Mouse (Mus musculus) left cerebral cortex, adult 2 months (tissue): Measurements from ENCODE around the gene Atp6ap1. TPM values are rescaled to one million over a fixed set of nuclear protein-coding genes. Genes with fewer than 3 reads are reported as not detected.
A peak's percentile ranks its signal among the peaks of the same experiment; 100 is the strongest.

Source experiments
- DNase-seq, 2 experiments: peaks; one replicate each; pipeline ENCODE4 v3.0.0; 2021 to 2022; ENCODE audit warnings: low spot score in 2 of 2, mixed read lengths in 1 of 2; ENCODE audit errors: extremely low spot score in 1 of 2
- H3K27ac ChIP-seq: fragments of 200-600 bp; 2 replicates; pipeline ENCODE4 v1.8.1; 2022
- H3K4me3 ChIP-seq: fragments of 200-600 bp; 2 replicates; pipeline ENCODE4 v1.8.1; 2022
- CTCF ChIP-seq: fragments of 200-600 bp; IDR thresholded peaks from 2 replicates; pipeline ENCODE4 v1.8.1; 2022; ENCODE audit warnings: antibody characterized with exemption, mild to moderate bottlenecking, moderate library complexity
- intact Hi-C: fragments of 180-260 bp; cut with DNase I; formaldehyde crosslinking; loops from one replicate; pipeline ENCODE4 v1.15.1; 2025
- microRNA-seq, 2 experiments: library from miRNA; unstranded; fragments of <30 nt; microRNA quantifications; one replicate each; pipeline ENCODE4 v1.2.0; 2021
- total RNA-seq, 2 experiments: library from RNA; stranded (reverse); gene quantifications; 2 replicates each; pipeline ENCODE4 v1.2.3; 2021

Gene Atp6ap1
- total RNA-seq, 2 experiments from 2014 or later, result 320 to 341 TPM

DNA sequence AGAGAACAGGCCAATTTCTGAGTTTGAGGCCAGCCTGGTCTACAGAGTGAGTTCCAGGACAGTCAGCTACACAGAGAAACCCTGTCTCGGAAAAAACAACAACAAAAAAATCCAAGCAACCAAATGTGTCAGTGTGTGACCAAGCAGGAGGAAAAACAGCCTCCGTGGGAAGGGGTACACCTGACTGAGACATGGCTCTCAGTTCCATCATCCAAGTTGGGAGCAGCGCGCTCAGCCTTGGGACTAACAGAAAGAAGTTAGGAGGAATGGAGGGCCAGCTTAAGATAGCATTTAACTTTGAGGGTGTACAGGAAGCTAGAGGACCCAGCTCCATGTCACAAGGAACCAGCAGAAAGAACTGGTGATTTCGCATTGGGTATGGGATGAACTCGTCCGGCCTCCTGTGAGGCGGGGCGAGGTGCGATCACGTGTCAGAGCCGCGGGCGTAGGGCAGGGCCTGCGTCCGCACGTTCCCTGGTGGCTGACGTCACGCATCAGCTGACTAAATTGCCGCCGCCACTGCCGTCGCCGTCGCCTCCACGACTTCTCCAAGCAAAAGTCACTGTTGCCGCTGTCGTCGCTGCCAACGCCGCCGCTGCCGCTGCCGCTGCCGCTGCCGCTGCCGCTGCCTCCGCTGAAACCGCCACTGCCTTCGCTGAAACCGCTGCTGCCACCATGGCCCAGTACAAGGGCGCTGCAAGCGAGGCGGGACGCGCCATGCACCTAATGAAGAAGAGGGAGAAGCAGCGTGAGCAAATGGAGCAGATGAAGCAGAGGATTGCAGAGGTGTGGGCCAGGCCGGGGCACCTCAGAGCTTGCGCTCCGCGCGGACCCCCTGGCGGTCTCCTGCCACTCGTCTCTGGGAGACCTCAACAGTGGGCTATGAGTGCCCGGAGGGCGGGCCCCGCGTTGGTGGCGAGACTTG, 15.9 kb downstream of the Atp6ap1 start, which contains the start of gene Fam50a:
TSS of gene Fam50a (plus strand) at position 494 of the 925 bp plus-strand sequence.
- peak within 1 kb of the TSS; percentile 65 for H3K4me3 ChIP-seq
- H3K27ac ChIP-seq, result peak within 1 kb of the TSS; percentile 84
- intact Hi-C loops, result no loop called here
- no peak for TF ChIP-seq CTCF
- DNase-seq, result peak; percentile 83 to 89

DNA sequence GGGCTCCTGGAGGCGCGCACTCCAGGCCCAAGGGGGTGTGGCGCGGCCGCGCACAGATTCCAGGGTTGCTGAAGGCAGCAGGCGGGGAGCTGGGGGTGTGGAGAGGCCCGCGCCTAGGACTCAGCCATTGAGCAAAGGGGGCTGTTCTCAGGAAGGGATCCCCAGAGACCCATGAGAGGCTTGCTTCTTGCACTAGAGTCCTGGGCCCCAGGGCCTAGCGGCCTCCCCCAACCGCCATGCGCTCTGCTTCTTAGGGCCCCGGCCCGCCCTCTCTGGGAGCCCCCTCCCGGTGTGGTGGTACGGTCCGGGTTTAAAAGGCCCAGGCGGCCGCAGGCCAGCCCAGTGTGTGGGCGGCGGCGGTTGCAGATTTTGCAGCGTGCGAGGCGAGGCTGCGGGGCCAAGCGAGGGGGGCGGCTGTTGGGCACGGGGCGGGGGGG, 31.8 kb downstream of the Atp6ap1 start, which contains the start of gene Plxna3:
TSS of gene Plxna3 (plus strand) at position 342 of the 437 bp plus-strand sequence.
- TF ChIP-seq CTCF, result no peak

DNA sequence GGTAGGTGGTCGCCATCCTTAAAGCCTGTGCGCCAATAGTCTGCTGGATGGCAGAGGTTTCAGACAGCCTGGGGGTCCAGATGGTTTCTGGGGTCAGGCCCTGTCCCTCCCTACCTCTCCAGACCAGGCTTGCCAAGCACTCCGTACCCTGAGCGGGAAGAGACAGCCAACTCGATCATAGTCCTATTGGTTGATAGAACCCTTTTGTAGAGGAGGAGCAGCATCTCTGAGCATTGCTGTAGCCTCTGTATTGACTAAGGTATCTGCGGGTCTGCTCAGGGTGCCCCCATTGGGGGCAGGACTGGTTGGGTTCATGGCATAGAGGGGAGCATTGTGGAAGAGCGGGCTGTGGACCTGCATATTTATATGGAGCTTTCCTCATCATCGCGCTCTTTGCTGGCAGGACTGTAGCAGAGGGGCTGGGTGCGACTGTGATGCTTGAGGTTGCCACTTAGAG, 32.3 kb downstream of the Atp6ap1 start:
- TF ChIP-seq CTCF, result no peak
- Histone ChIP-seq H3K4me3 (peak overlapping the region; percentile 58), H3K27ac (peak overlapping the region; percentile 89)
- DNase-seq, result no peak
- intact Hi-C loops, result loop anchor here (2.0 kb wide), 1 partner anchor 20 kb away; no protein-coding TSS in a partner anchor

More for the DNA sequence above, 31.8 kb downstream of the Atp6ap1 start, which contains the start of gene Plxna3:
- intact Hi-C loops, result loop anchor here (2.0 kb wide), 1 partner anchor 20 kb away; no protein-coding TSS in a partner anchor
- DNase-seq, result peak; percentile 33 to 50
- peak within 1 kb of the TSS; percentile 58 for H3K4me3 ChIP-seq
- peak within 1 kb of the TSS; percentile 89 for H3K27ac ChIP-seq

DNA sequence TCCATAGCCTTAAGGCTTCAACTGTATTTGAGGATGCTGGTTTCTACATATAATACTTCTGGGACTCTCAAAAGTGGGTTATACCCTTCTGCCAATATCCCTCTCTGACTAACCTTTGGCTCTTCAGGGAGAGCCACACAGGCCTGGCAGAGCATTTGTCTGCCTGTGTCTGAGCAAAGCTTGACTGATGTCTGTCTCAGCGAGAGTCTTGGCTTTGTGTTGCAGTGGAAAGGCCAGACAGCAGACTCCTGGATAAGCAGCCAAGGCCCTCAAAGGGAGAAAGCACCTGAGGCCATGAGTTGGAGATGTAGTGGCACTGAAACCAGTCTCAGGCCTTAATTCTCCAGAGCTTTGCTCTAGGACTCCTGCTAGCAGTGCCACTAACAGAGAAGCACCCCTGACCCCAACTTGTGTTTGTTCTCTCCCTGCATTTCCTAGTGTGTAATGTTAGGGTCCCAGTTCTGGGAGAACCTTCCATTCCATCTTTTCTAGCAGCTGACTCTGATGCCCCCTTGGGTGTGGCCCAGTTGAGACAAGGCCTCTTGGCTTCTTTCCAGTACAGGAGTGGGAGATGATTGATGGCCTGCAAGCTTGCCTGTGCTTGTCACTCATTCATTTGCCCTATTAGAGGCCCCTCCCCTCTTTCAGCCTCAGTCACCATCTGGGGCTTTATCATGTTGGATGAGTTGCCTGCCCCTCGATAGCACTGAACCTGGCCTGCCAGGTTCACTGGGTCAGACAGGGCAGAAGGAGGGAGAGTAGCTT, 33.5 kb downstream of the Atp6ap1 start:
- TF ChIP-seq CTCF, result no peak
- intact Hi-C loops, result no loop called here
- no peak overlapping the region for H3K27ac ChIP-seq
- DNase-seq, result no peak
- H3K4me3 ChIP-seq, result no peak overlapping the region

DNA sequence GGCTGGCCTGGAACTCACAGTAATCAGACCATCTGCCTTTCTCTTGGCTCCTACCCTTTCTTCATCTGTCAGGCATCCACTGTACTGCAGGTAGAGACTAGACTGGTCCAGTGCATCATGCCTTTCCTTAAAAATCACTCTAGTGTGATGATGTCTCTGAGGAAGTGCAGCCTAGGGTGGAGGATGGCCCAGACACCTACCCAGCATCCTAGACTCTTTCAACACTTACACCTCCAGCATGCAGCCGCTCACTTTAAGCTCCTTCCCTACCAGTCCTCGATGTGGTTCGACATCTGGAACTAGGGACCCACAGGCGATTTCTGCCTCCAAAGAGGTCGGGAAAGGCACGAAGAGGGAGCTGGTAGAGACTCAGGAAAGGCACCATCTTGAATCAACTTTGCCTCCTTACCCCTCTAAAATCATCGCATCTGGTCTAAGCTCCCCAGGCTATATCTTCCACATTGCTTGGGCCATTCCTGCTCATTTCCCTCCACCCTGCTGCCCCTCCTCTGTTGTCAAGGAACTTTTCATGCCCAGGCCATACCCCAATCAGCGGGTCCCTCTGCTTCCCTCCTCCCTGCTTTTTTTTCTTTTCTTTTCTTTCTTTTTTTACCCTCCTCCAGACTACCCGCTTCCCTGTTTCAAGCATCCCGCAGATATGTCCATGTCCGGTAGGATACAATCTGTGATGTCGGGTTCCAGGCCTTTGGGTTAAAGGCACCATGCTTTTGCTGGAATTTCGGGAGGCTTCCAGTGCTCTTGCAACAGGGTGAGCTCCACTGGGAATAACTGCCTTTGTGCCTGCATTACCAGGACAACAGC, 56.0 kb downstream of the Atp6ap1 start:
- Histone ChIP-seq H3K27ac (peak overlapping the region; percentile 56), H3K4me3 (peak overlapping the region; percentile 45)
- intact Hi-C loops, result no loop called here
- no peak for DNase-seq
- TF ChIP-seq CTCF, result no peak

DNA sequence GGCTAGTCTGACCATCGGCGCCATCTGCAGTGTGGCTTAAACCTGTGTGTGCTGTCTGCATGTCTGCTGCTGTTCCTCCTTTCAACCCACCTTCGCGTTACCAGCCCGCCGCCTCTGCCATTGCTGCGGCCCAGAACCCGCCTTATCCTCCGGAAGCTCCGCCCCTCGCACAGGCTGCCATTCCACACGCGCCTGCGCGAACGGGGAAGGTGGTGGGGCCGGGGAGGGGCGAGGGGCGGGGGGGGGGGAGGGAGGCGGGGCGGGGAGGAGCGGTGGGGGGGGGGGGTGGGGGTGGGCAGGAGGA, 56.5 kb downstream of the Atp6ap1 start, which contains the start of gene Lage3:
TSS of gene Lage3 (minus strand) at position 152 of the 304 bp plus-strand sequence.
- peak; percentile 77 to 79 for DNase-seq
- intact Hi-C loops, result no loop called here
- Histone ChIP-seq H3K4me3 (peak within 1 kb of the TSS; percentile 45), H3K27ac (peak within 1 kb of the TSS; percentile 56)
- no peak for TF ChIP-seq CTCF

Small RNA genes within 50 kb of the gene (microRNA-seq; reads per million reads assigned to microRNA genes)
- 0 reads per million in 2 experiments for gene Mir7091
- 0 reads per million in 2 experiments for gene Mir7092

Other genes with a start within 250 kb of the Atp6ap1 start
- 1 to 10 TPM in 1 of 2 experiments, under 1 TPM in 1; 0.66 to 1.6 TPM for gene Opn1mw, start 169.6 kb upstream of the Atp6ap1 start, total RNA-seq
- 10 to 100 TPM; 85.0 to 89.3 TPM for gene Mecp2, start 161.7 kb upstream of the Atp6ap1 start, total RNA-seq
- gene Tex28, start 129.3 kb upstream of the Atp6ap1 start, total RNA-seq, result not detected
- gene Tktl1, start 119.8 kb upstream of the Atp6ap1 start, total RNA-seq, result not detected
- gene Flna, start 47.3 kb upstream of the Atp6ap1 start, total RNA-seq, result 10 to 100 TPM; 66.7 to 68.9 TPM
- gene Emd, start 42.4 kb upstream of the Atp6ap1 start, total RNA-seq, result 10 to 100 TPM; 36.0 to 37.7 TPM
- gene Rpl10, start 26.3 kb upstream of the Atp6ap1 start, total RNA-seq, result 100 to 1,000 TPM; 151 to 163 TPM
- 10 to 100 TPM; 60.9 to 64.9 TPM for gene Taz, start 15.2 kb upstream of the Atp6ap1 start, total RNA-seq
- 1 to 10 TPM; 2.2 to 2.9 TPM for gene Dnase1l1, start 14.8 kb upstream of the Atp6ap1 start, total RNA-seq
- gene Gdi1, start 7.9 kb downstream of the Atp6ap1 start, total RNA-seq, result 100 to 1,000 TPM; 596 to 607 TPM
- gene Fam50a, start 15.9 kb downstream of the Atp6ap1 start, total RNA-seq, result 10 to 100 TPM; 25.7 to 31.7 TPM
- gene Plxna3, start 32.0 kb downstream of the Atp6ap1 start, total RNA-seq, result 10 to 100 TPM; 27.1 to 30.2 TPM
- 10 to 100 TPM; 22.3 to 23.5 TPM for gene Lage3, start 56.5 kb downstream of the Atp6ap1 start, total RNA-seq
- gene Ubl4a, start 76.1 kb downstream of the Atp6ap1 start, total RNA-seq, result 10 to 100 TPM; 65.7 to 71.5 TPM
- gene Slc10a3, start 76.3 kb downstream of the Atp6ap1 start, total RNA-seq, result 1 to 10 TPM; 3.1 to 3.9 TPM
- gene Fam3a, start 96.2 kb downstream of the Atp6ap1 start, total RNA-seq, result 10 to 100 TPM; 15.7 to 20.9 TPM
- gene Ikbkg, start 96.2 kb downstream of the Atp6ap1 start, total RNA-seq, result 10 to 100 TPM; 44.8 to 47.6 TPM
- 10 to 100 TPM; 28.2 to 28.4 TPM for gene G6pdx, start 132.1 kb downstream of the Atp6ap1 start, total RNA-seq
- gene Gm6880, start 184.3 kb downstream of the Atp6ap1 start, total RNA-seq, result not detected